Mouse (Mus musculus) embryo, embryonic 9.5 days (tissue): Measurements from ENCODE around the gene Arid3a.
A peak's percentile ranks its signal among the peaks of the same experiment; 100 is the strongest.
"Not testable (repeated sequence)": the region's sequence is repeated elsewhere in the genome, so short reads cannot be mapped to it uniquely, and the experiment has no call there.

ENCODE experiments used
- DNase-seq: peaks from one replicate; pipeline ENCODE4 v3.0.0-alpha.2; 2017; ENCODE audit errors: extremely low spot score

The Arid3a gene

DNA sequence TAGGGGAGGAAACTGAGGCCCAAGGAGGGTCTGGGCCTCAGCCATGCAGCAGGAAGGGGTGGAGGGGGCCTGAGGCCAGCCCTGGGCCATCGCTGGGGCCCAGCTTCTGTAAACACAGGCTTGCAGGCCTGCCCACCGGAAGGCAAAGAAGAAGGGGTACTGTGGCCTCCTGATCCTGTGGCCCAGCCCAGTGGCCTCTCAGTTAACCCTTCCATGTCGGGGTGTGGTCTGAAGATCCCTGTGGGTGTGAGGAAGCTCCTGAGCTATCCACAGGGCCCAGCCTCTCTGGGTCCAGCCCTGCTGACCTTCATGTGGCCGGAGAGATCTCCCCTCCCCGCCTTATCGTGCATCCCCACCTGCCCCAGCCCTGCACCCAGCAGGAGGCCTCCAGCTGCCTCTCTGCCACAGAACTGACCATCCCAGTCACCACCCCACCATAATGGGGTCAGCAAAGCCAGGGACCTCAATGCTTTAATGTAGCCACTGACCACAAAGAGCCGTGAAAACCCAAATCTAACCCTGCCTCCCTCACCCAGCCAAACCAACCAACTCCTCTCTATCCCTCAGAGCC, 20.0 kb downstream of the Arid3a start:
- DNase-seq, result peak; percentile 70

DNA sequence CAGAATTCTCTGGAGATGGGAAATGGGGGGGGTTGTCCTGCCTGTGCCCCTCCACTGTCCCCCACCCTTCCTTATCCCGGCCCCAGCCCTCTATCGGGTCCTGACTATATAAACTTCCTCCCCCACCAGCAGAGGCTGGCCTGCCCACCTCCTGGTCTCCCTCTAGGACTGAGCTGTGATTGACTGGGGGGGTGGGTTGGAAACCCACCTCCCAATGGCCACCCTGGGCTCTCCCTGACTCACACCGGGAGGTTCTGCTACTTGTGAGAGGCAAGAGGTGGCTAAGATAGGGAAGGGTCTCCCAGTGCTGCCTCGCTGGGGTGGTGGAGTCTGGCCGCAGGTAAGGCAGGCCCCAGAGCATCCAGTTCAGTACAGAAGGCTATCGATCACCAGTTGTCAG, 20.7 kb downstream of the Arid3a start:
- no peak for DNase-seq

DNA sequence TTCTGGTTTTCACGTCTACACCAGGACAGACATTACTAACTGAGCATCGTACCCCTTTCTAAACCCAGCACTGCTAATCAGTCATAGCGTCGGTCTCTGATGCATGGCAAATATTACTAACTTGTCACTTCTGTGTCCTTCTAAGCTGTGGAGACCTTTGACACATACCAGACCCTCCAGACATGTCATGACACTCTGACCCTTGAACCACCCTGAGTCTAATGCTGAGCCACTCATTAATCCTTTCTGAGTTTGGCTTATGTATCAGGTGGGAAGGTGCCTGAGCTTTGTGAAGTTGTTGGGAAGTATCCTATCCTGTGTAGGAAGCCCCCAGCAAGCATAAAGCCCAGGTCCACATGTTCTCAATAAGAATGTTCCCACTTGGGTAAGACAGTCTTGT, 23.0 kb downstream of the Arid3a start:
- no peak for DNase-seq

DNA sequence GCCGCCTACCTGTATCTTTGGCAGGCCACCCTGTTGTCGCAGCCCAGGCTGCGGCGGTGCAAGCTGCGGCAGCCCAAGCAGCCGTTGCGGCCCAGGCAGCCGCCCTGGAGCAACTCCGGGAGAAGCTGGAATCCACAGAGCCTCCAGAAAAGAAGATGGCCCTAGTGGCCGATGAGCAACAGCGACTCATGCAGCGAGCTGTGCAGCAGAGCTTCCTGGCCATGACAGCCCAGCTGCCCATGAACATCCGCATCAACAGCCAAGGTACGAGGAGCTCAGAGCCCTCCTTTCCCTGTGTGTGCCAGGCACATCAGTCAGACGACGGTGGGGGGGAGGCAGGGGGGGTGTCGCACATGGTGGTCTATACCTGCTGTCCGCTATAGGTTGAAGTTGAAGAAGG, 23.8 kb downstream of the Arid3a start:
- DNase-seq, result no peak

GRCm38 (mm10) chr10:79953946-79954345, 27.1 kb downstream of the Arid3a start:
- DNase-seq, result no peak

GRCm38 (mm10) chr10:79955691-79956090, 28.8 kb downstream of the Arid3a start:
- no peak for DNase-seq

GRCm38 (mm10) chr10:79956643-79957154, 29.9 kb downstream of the Arid3a start:
- peak; percentile 64 for DNase-seq

GRCm38 (mm10) chr10:79958140-79958816, 31.4 kb downstream of the Arid3a start:
- DNase-seq, result peak; percentile 87

DNA sequence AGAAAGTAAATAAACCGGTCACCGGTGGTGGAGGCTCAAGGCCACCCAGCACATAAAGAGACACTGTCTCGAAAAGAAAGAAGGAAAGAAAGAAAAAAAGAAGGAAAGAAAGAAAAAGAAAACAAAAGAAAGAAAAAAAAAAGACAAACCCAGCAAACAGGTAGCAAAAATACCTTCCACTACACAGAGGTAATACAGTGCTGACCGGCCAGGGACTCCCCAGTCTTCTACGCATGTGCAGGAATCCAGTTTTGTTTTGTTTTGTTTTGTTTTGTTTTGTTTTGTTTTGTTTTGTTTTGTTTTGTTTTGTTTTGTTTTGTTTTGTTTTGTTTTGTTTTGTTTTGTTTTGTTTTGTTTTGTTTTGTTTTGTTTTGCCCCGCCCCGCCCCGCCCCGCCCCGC, 32.6 kb downstream of the Arid3a start:
- not testable (repeated sequence) for DNase-seq

DNA sequence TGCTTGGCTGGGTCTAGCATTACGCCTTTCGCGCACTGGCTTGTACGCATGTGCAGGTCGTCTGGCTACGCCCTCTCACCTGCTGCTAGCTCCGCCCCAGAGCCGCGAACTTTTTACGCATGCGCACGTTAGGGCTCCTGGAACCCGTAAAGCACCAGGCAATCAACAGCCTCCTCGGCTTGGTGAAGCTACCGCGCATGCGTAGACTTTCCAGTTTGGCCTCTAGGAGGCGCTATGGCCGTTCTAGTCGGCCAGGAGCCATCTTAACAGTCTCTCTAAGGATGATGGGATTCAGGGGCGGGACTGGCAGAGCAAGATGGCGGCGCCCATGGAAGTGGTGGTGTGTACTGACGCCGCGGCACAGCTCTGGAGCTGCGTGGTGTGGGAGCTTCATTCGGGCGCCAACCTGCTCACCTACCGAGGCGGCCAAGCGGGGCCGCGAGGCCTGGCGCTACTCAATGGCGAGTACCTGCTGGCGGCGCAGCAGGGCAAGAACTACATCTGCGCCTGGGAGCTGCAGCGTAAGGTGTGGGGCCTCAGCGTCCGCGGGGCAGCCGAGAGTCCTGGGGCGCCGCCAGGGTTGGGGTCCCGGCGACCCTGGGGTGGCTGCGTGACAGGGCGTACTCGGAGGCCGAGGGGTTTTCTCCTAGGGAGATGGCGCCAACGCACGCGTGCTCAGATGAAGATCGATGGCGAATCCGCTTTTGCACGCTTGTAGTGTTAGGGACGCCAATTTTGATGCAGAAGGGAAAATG, 33.2 kb downstream of the Arid3a start, which contains the start of gene Wdr18:
Wdr18 (plus strand) TSS at position 306 of the 755 bp plus-strand sequence.
- peak; percentile 100 for DNase-seq

DNA sequence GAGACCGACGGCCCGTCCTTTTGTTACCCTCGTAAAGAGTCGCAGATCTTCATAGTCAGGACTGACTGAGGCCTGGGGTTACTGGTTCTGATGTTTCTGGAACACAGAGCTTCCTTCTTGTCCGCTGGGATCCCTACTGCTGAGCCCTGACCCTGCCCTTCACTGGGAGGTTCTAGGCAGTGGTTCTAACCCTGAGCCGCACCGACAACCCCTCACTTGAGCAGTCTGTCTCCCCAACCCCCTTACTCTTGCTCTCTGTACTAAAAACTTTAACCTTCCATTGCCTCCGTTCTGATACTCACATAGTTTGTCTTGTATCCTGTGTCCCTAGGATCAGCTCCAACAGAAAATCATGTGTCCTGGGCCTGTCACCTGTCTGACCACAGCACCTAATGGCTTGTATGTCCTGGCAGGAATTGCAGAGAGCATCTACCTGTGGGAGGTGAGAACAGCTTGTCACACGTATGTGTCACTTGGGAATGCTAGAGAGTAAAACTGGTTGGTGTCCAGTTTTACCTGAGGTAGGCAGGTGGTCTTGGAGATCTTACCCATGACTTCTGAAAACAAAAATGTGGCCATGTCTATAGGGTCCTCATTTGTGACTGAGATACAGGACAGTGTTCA, 33.9 kb downstream of the Arid3a start:
- no peak for DNase-seq

- DNase-seq, result no peak
Measured at GRCm38 (mm10) chr10:79964727-79965126, 37.9 kb downstream of the Arid3a start.

- DNase-seq, result no peak
Measured at GRCm38 (mm10) chr10:79965325-79965724, 38.5 kb downstream of the Arid3a start.

- DNase-seq, result no peak
Measured at GRCm38 (mm10) chr10:79966886-79967400, 40.1 kb downstream of the Arid3a start.

DNA sequence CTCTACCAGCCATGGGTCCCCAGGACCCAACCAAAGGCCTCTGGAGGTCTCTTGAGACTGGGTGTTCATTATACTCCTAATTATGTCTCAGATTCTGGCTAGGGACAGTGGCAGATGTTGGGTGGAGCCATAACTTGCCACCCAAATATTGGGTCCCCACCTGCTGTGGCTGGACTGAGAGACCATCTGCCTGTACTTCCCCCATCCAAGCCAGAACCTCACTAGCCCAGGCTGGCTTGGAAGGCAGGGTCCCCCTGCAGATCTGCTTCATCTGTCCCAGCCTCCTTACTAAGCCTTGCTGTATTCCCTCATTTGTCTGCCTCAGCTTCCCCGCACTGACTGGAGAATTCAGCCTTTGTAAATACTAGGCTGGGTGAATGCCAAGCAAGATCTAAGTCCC, 41.3 kb downstream of the Arid3a start:
- DNase-seq, result no peak

- no peak for DNase-seq
Measured at GRCm38 (mm10) chr10:79969124-79969568, 42.3 kb downstream of the Arid3a start.

DNA sequence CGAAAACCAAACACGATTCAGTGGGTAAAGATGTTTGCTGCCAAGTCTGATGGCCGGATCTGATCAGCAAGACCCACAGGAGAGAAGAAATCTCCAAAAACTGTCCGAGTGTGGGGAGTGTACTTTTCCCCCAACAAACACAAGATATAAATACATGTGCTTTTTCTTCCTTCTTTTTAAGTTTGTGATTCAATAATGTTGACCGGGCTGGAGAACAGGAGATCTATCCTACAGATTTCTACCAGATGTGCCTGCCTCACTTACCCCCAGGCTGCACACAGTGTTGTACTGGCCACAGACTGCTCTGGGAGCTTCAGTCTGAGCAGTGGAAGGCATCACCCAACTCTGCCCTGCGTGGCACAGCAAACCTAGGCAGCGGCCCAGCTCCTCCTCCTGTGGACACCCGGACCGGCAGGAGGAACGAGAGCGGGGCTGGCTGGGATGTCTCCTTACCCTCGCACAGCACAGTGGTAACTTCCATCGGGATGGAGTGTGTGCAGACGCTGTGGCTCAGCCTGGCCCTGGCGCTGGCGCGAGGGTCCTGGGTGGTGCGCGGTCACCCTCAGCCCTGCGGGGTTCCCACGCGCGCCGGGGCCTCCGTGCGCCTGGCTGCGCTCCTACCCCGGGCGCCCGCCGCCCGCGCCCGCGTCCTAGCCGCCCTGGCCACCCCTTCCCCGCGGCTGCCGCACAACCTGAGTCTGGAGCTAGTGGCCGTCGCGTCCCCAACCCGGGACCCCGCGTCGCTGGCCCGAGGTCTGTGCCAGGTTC, 43.8 kb downstream of the Arid3a start, which contains the start of gene Grin3b:
Grin3b (plus strand) TSS at position 301 of the 768 bp plus-strand sequence.
- no peak for DNase-seq

GRCm38 (mm10) chr10:79971183-79971497, 44.3 kb downstream of the Arid3a start:
- DNase-seq, result peak; percentile 40

GRCm38 (mm10) chr10:79972831-79973230, 46.0 kb downstream of the Arid3a start:
- DNase-seq, result no peak

- no peak for DNase-seq
Measured at GRCm38 (mm10) chr10:79974087-79974486, 47.2 kb downstream of the Arid3a start.

- DNase-seq, result no peak
Measured at GRCm38 (mm10) chr10:79974668-79975067, 47.8 kb downstream of the Arid3a start.
